Mouse (Mus musculus) Patski (cell line): ENCODE measurements around the gene Ccnc. TPM values are rescaled to one million over a fixed set of nuclear protein-coding genes. Genes with fewer than 3 reads are reported as not detected.

Source experiments
- ATAC-seq: fragments of 100-300 bp; one replicate; pipeline ENCODE4 v1.8.0; 2021
- CTCF ChIA-PET: fragments of 350-600 bp; sonication (Branson Sonifier 250); formaldehyde crosslinking; loops from one replicate; lab custom pipeline; 2022; ENCODE audit warnings: inconsistent platforms; lab: Charles Lee
- POLR2A ChIA-PET: fragments of 350-600 bp; sonication (Branson Sonifier 250); formaldehyde crosslinking; loops from one replicate; lab custom pipeline; 2022; ENCODE audit warnings: antibody characterized with exemption, inconsistent platforms; lab: Charles Lee
- DNase-seq: peaks from one replicate; pipeline ENCODE4 v3.0.0-alpha.2; 2011; ENCODE audit warnings: low read depth, low spot score
- H3K27me3 ChIP-seq: fragments of 371-371 bp; one replicate; pipeline ENCODE4 v1.5.1; 2021
- CTCF ChIP-seq: fragments of 100-300 bp; IDR thresholded peaks from one replicate; pipeline ENCODE4 v1.5.1; 2021
- in situ Hi-C: fragments of 300-500 bp; cut with MboI; formaldehyde crosslinking; loops from 3 replicates; pipeline ENCODE4 v1.11.1; 2018; ENCODE audit warnings: low pct_unique_long_range_greater_than_20kb, mixed read lengths
- polyA plus RNA-seq: library from polyadenylated mRNA; unstranded; gene quantifications from one replicate; pipeline ENCODE4 v1.2.3, GENCODE M21; 2021

Ccnc gene
- polyA plus RNA-seq, 1 experiment from 2014 or later, result 15.8 TPM

DNA sequence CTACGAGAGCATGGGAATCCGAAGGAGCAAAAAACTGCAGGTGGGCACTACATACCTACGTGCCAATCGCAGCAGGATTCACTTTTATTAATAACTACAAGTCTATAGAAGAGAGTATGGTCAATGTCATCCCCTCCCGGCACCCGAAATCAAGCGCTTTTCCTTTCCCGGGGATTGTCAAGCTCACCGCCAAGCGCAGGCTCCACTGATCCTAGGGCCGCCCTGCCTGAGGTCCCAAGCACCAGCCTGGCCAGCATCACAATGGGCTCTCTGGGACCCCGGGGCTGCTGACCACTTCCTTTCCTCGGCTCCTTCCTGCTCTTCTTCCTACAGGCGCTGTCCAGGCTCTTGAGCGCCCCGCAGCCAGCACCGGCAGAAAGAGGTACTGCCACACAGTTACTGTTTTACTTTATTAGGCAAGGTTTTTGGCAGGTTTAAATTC lies 39.4 kb downstream of the Ccnc start, which contains the start of the genes Usp45 and Tstd3:
TSS of gene Usp45 (plus strand) at position 294 of the 442 bp plus-strand sequence.
TSS of gene Tstd3 (minus strand) at position 350 of the 442 bp plus-strand sequence.
- no peaks in the 10 kb centered on the region for H3K27me3 ChIP-seq
- POLR2A ChIA-PET, result interaction anchor here (0.8 kb wide), 1 partner anchor 40 kb away, joined by 3 read pairs; the partner anchor contains the start of gene Ccnc
- CTCF ChIA-PET, result interaction anchor here (0.8 to 1.8 kb wide), 5 partner anchors 9 to 37 kb away, joined by 3 to 5 read pairs (median 4); no protein-coding TSS in a partner anchor
- ATAC-seq (peak; percentile 98), DNase-seq (no peak)
- in situ Hi-C loops, result no loop called here
- TF ChIP-seq CTCF, result peak; percentile 92

DNA sequence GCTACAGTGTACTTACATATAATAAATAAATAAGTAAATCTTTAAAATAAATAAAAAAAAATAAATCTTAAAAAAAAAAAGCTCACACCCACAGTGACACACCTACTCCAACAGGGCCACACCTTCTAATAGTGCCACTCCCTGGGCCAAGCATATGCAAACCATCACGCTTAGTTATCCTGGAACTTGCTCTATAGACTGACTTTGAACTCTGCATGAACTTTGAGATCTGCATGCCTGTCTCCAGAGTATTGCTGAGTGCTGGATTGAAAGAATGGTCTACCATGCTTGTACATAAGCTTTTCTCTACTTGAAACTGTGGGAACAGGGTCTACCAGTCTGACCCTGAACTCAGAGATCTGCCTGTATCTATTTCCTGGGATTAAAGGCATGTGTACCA lies 43.6 kb downstream of the Ccnc start:
- TF ChIP-seq CTCF, result no peak
- DNase-seq (no peak), ATAC-seq (no peak)
- in situ Hi-C loops, result no loop called here
- ChIA-PET CTCF (no interaction called here), POLR2A (no interaction called here)
- H3K27me3 ChIP-seq, result no peaks in the 10 kb centered on the region

DNA sequence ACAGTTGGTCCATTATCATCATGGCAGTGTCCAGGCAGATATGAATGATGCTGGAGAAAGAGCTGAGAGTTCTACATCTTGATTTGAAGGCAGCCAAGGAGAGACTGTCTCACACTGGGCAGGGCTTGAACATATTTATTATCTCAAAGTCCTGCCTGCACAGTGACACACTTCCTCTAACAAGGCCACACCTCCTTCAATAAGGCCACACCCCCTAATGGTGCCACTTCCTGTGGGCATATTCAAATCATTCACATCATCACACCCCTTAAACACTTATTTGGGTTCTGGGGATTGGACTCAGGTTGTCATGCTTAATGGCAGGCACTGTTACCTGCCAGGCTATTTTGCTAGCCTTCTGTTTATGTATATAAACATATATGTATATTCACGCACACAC lies 44.8 kb downstream of the Ccnc start:
- in situ Hi-C loops, result no loop called here
- no peak for ATAC-seq
- ChIA-PET CTCF (no interaction called here), POLR2A (no interaction called here)
- TF ChIP-seq CTCF, result no peak
- no peaks in the 10 kb centered on the region for H3K27me3 ChIP-seq
- DNase-seq, result no peak

DNA sequence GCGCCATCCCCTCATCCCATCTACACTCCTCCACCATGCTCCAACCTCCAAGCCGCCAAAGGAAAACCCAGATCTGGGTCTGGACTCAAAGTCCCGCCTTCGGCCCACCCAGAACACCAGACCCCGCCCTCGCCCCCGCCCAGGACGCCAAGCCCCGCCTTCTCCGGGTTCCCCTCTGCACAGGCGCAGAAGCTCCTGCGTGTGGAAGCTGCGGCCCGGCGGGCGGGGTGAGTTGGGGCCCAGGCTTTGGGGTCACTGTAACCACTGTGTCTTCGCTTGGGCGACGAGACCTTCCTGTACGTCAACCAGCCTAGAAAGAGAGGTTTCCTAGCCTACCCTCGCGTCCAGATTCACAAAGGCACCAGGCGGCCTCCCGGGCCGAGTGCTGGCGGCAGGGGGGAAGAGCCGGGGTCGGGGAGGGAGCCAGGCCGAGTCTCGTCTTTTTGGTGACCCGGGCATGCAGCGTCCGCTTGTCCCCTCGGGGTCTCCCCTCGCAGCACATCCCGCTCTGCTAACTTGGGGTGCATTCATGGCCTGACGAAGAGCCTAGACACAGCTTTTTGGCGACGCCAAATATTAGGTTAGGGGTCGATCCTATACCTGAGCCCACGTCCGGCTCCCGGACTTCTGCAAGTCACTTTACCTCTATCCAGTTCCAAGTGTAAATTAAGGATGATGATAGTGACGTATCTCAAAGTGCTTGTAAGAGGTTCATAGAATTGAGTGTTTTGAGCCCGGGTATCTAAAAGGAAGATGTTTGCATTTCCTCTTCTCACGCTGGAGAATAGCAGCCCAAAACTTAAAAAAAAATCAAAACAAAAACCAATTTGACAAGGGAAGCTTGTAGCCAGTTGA lies 48.8 kb downstream of the Ccnc start:
- in situ Hi-C loops, result no loop called here
- H3K27me3 ChIP-seq, result no peaks in the 10 kb centered on the region
- POLR2A ChIA-PET, result no interaction called here
- CTCF ChIA-PET, result interaction anchor here (1.4 kb wide), 1 partner anchor 9 kb away, joined by 5 read pairs; the partner anchor contains the start of genes Tstd3 and Usp45
- no peak for DNase-seq
- ATAC-seq, result peak; percentile 98
- TF ChIP-seq CTCF, result no peak

DNA sequence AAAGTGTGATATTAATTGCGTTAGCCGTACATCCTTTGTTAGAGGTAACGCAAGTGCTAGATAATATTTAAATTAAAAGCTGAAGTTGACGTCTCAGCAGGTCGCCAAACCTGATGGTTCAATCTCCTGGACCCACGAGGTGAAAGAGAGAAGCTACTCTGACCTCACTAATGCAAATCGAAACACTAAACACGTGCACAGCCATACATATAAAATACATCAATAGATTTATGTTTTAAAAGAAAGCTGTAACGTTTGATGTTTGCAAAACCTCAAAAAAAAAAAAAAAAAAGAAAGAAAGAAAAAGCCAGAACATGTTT lies 49.4 kb downstream of the Ccnc start:
- POLR2A ChIA-PET, result no interaction called here
- H3K27me3 ChIP-seq, result no peaks in the 10 kb centered on the region
- CTCF ChIA-PET, result no interaction called here
- TF ChIP-seq CTCF, result no peak
- in situ Hi-C loops, result no loop called here
- no peak for DNase-seq
- ATAC-seq, result no peak

DNA sequence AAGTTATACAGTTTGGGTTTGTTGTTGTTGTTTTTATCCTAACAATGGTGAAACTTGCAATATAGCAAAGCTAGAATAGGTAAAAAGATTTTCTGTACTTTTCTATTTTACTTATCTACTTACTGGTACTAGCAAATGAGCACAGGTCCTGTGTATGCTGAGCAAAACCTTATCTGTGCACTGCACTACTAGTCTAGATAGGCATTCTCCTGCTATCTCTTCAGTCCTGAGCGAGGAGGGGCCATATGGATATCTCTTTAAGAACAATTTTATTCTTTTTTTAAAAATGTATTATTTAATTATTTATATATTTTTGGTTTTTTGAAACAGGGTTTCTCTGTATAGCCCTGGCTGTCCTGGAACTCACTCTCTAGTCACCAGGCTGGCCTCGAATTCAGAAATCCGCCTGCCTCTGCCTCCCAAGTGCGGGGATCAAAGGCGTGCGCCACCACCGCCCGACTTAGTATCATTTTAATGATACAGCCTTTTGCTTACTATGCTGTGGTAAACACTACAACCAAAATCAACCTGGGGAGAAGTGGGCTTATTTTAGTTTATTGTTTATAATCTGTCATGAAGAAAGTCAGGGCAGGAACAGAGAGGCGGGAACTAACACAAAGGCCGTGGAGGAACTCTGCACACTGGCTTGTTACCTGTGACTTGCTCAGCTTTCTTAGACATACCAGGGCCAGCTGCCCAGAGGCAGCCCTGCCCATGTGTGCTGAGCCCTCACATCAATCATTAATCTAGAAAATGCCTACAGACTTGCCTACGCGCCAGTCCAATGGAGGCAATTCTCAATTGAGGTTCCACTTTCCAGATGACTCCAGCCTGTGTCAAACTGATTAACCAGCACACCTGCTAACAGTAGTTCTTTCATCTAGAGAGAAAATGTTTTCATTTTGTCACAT lies 53.6 kb downstream of the Ccnc start:
- in situ Hi-C loops, result no loop called here
- CTCF ChIA-PET, result interaction anchor here (1.3 kb wide), 1 partner anchor 14 kb away, joined by 3 read pairs; the partner anchor contains the start of genes Tstd3 and Usp45
- H3K27me3 ChIP-seq, result no peaks in the 10 kb centered on the region
- no peak for TF ChIP-seq CTCF
- DNase-seq, result no peak
- POLR2A ChIA-PET, result no interaction called here
- ATAC-seq, result peak; percentile 51

DNA sequence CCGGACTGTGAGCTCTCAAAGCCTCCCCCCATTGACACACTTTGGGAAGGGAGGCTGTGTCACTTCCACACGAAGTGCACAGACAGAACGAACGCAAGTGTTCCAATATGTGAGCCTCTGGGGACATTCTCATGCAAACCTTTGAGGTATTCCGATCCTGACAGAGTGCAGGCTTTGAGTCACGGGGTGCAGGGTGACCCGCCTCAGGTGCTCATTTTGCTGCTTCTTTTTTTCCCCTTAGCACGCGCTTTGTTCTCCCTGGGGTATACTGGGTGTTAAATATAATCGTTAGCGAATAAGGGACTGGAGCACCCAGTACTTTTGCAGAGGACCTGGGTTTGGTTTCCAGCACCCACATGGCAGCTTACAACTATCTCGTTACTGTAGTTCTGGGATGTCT lies 58.8 kb downstream of the Ccnc start:
- H3K27me3 ChIP-seq, result no peaks in the 10 kb centered on the region
- DNase-seq, result no peak
- POLR2A ChIA-PET, result no interaction called here
- no peak for TF ChIP-seq CTCF
- ATAC-seq, result no peak
- CTCF ChIA-PET, result interaction anchor here (1.9 kb wide), 1 partner anchor 19 kb away, joined by 4 read pairs; the partner anchor contains the start of genes Tstd3 and Usp45
- in situ Hi-C loops, result no loop called here

DNA sequence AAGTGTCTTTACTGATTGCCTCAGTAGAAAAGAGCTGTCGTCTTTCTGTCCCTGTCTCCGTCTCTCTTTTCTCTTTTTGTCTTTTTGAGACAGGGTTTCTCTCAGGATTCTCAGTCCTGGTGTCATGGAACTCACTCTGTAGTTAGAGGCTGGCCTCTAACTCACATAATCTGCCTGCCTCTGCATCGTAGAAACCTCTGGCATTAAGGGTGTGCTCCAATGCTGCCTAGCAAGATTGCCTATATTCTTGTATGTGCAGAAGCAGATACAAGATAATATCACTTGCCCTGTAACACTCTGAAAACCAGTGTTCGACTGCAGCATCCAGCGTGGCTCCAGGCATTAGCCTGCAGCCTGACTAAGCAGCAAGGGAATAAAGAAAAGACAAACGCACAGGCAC lies 61.4 kb downstream of the Ccnc start:
- no peaks in the 10 kb centered on the region for H3K27me3 ChIP-seq
- DNase-seq (no peak), ATAC-seq (no peak)
- in situ Hi-C loops, result no loop called here
- POLR2A ChIA-PET, result no interaction called here
- CTCF ChIA-PET, result no interaction called here
- no peak for TF ChIP-seq CTCF

DNA sequence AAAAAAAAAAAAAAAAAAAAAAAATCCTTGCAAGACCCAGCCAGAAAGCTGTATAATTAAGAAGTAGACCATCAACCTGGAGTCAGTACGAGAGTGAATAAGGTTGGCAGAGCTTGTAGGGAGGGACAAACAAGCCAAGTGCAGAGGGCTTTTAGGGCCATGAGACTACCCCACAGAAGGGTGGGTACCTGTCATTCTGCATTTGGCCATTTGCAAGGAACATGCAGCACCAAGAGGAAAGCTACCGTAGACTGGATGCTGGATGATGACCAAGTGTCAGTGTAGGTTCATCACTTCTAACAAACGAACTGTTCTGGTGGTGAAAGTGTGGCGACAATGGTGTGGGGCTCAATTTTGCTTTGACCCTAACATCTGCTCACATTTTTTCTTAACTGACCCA lies 62.3 kb downstream of the Ccnc start:
- POLR2A ChIA-PET, result no interaction called here
- no peak for DNase-seq
- no peak for ATAC-seq
- H3K27me3 ChIP-seq, result no peaks in the 10 kb centered on the region
- in situ Hi-C loops, result no loop called here
- CTCF ChIA-PET, result no interaction called here
- TF ChIP-seq CTCF, result no peak

DNA sequence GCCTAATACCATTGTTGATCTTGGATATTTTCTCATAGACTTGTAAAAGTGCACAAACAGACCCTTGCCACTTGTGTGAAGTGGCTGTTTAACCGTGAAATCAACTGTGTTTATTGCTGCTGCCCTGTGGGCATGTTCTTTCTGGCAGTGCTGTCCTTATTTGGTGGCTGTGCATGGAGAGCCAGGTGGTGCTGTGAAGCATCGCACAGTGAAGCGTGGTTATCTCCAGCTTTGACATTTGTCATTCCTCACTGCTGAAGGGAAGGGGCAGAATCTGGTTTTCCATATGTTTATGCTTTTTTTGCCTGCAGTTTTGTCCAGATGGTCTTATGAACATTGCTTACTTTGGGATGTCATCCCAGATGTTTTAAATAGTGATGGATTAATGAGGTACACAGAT lies 66.1 kb downstream of the Ccnc start:
- no peak for TF ChIP-seq CTCF
- ChIA-PET POLR2A (no interaction called here), CTCF (no interaction called here)
- in situ Hi-C loops, result no loop called here
- DNase-seq, result no peak
- no peaks in the 10 kb centered on the region for H3K27me3 ChIP-seq
- no peak for ATAC-seq
